Mouse (Mus musculus) small intestine, adult 2 months (tissue): ENCODE data around the gene Rab5if.

Experiments
- CTCF ChIP-seq: fragments of 200-500 bp; IDR thresholded peaks from 2 replicates; pipeline ENCODE4 v1.5.1; 2012; ENCODE audit warnings: low read depth, mild to moderate bottlenecking, control low read depth, inconsistent platforms, low read length, moderate library complexity, mixed read lengths; ENCODE audit not compliant: insufficient replicate concordance, insufficient read length; ENCODE audit errors: extremely low read depth
- POLR2A ChIP-seq: fragments of 200-500 bp; IDR thresholded peaks from 2 replicates; pipeline ENCODE4 v1.6.1; 2012; ENCODE audit warnings: low read depth, mild to moderate bottlenecking, control low read depth, inconsistent platforms, low read length, moderate library complexity

- TF ChIP-seq CTCF: no peak
- no peak for TF ChIP-seq POLR2A
Observed at GRCm38 (mm10) chr2:156863487-156864160, 696 bp downstream of the Rab5if start.
